Mouse (Mus musculus) ovary, postnatal 10 days (tissue): ENCODE results near the gene Gm20479.

ENCODE experiments used
- DNase-seq: peaks from one replicate; pipeline ENCODE4 v3.0.0; 2022; ENCODE audit warnings: low spot score

Gm20479 gene

GRCm38 (mm10) chr7:27367976-27368375, 10.8 kb upstream of the Gm20479 start:
- no peak for DNase-seq

- DNase-seq = no peak
Measured at GRCm38 (mm10) chr7:27366082-27366844, 9.0 kb upstream of the Gm20479 start.

GRCm38 (mm10) chr7:27364379-27364778, 7.2 kb upstream of the Gm20479 start:
- no peak for DNase-seq

GRCm38 (mm10) chr7:27361283-27361946, 4.2 kb upstream of the Gm20479 start:
- DNase-seq = peak; percentile 85

- DNase-seq = no peak
Measured at GRCm38 (mm10) chr7:27360749-27361148, 3.5 kb upstream of the Gm20479 start.

GRCm38 (mm10) chr7:27359706-27360358, 2.6 kb upstream of the Gm20479 start:
- no peak for DNase-seq

- no peak for DNase-seq
Measured at GRCm38 (mm10) chr7:27359162-27359561, 1.9 kb upstream of the Gm20479 start.

GRCm38 (mm10) chr7:27357595-27357978, 368 bp upstream of the Gm20479 start:
- DNase-seq = no peak

- DNase-seq = no peak
Measured at GRCm38 (mm10) chr7:27356248-27356647, 971 bp downstream of the Gm20479 start.

GRCm38 (mm10) chr7:27355745-27356240, 1.4 kb downstream of the Gm20479 start, which contains the start of gene Shkbp1:
Gene Shkbp1, minus strand, starts transcription at chr7:27356019.
- no peak for DNase-seq

GRCm38 (mm10) chr7:27355261-27355660, 2.0 kb downstream of the Gm20479 start:
- DNase-seq = no peak

GRCm38 (mm10) chr7:27354783-27355182, 2.4 kb downstream of the Gm20479 start:
- no peak for DNase-seq

GRCm38 (mm10) chr7:27354144-27354543, 3.1 kb downstream of the Gm20479 start:
- DNase-seq = no peak

GRCm38 (mm10) chr7:27345444-27345843, 11.8 kb downstream of the Gm20479 start:
- DNase-seq = no peak

- no peak for DNase-seq
Measured at GRCm38 (mm10) chr7:27342595-27342994, 14.6 kb downstream of the Gm20479 start.

GRCm38 (mm10) chr7:27339519-27339918, 17.7 kb downstream of the Gm20479 start:
- DNase-seq = no peak

- DNase-seq = no peak
Measured at GRCm38 (mm10) chr7:27339114-27339513, 18.1 kb downstream of the Gm20479 start.

- DNase-seq = no peak
Measured at GRCm38 (mm10) chr7:27337175-27337853, 19.9 kb downstream of the Gm20479 start, which contains the start of gene Ltbp4. Gene Ltbp4, minus strand, starts transcription at chr7:27337692.

GRCm38 (mm10) chr7:27335928-27336823, 21.0 kb downstream of the Gm20479 start:
- DNase-seq = peak; percentile 83

- DNase-seq = no peak
Measured at GRCm38 (mm10) chr7:27335011-27335720, 22.1 kb downstream of the Gm20479 start.
